Mouse (Mus musculus) hindbrain, embryonic 12.5 days (tissue): ENCODE measurements at regions not wholly inside any gene's neighbourhood (a gene's known extent, or its start where the extent isn't known, plus 50 kb on each side); places are given as distances from the start of the nearest gene placed in this dataset.

Experiments
- ATAC-seq: fragments of 200-750 bp; cut with Nextera tagmentation; 2 replicates; pipeline ENCODE4 v1.8.0; 2017; ENCODE audit warnings: moderate TSS enrichment; ENCODE audit not compliant: low FRiP score
- H3K27ac ChIP-seq: fragments of 300-500 bp; sonication (generic); 2 replicates; pipeline ENCODE4 v1.5.1; 2016; ENCODE audit warnings: mild to moderate bottlenecking
- H3K27me3 ChIP-seq: fragments of 300-500 bp; sonication (generic); 2 replicates; pipeline ENCODE4 v1.6.1; 2016; ENCODE audit warnings: mild to moderate bottlenecking
- H3K36me3 ChIP-seq: fragments of 300-500 bp; sonication (generic); 2 replicates; pipeline ENCODE4 v1.6.1; 2016; ENCODE audit warnings: mild to moderate bottlenecking
- H3K4me1 ChIP-seq: fragments of 300-500 bp; sonication (generic); 2 replicates; pipeline ENCODE4 v1.6.1; 2016
- H3K4me2 ChIP-seq: fragments of 300-500 bp; sonication (generic); replicated peaks from 2 replicates; pipeline ENCODE4 v1.6.1; 2016; ENCODE audit warnings: mild to moderate bottlenecking
- H3K4me3 ChIP-seq: fragments of 300-500 bp; sonication (generic); 2 replicates; pipeline ENCODE4 v1.5.1; 2016; ENCODE audit warnings: mild to moderate bottlenecking
- H3K9ac ChIP-seq: fragments of 300-500 bp; sonication (generic); 2 replicates; pipeline ENCODE4 v1.6.1; 2016; ENCODE audit warnings: mild to moderate bottlenecking, moderate library complexity
- H3K9me3 ChIP-seq: fragments of 300-500 bp; sonication (generic); replicated peaks from 2 replicates; pipeline ENCODE4 v1.6.1; 2016; ENCODE audit warnings: mild to moderate bottlenecking
- WGBS: fragments of 180-500 bp; shearing (Covaris S2); methylation state at CpG from one replicate; pipeline ENCODE4 v1.1.7; 2016; 5-methylcytosine and 5-hydroxymethylcytosine counted together

GRCm38 (mm10) chr8:87270525-87271187, 201.8 kb downstream of the Cbln1 start:
- WGBS: 71% methylated on average over 3 of the region's 3 CpGs
- Histone ChIP-seq H3K4me1 (0 out of 2 replicates have a peak, but pooled peaks cover 3% of the 10 kb centered on the region), H3K9ac (no peak overlapping the region), H3K9me3 (no peaks in the 10 kb centered on the region), H3K27ac (peak overlapping the region; percentile 48), H3K4me3 (no peak overlapping the region), H3K27me3 (no peaks in the 10 kb centered on the region), H3K4me2 (no peak overlapping the region), H3K36me3 (no peaks in the 10 kb centered on the region)
- peak; percentile 80 for ATAC-seq

- H3K27me3 ChIP-seq: no peaks in the 10 kb centered on the region
- no peak for ATAC-seq
- no peaks in the 10 kb centered on the region for H3K36me3 ChIP-seq
- H3K9me3 ChIP-seq: no peaks in the 10 kb centered on the region
- H3K27ac ChIP-seq: no peak overlapping the region
- H3K9ac ChIP-seq: no peak overlapping the region
- H3K4me1 ChIP-seq: 0 out of 2 replicates have a peak, but pooled peaks cover 3% of the 10 kb centered on the region
- no peak overlapping the region for H3K4me2 ChIP-seq
- no peak overlapping the region for H3K4me3 ChIP-seq
Measured at GRCm38 (mm10) chr8:87268159-87268558, 204.2 kb downstream of the Cbln1 start.

GRCm38 (mm10) chr8:87264999-87265398, 207.4 kb downstream of the Cbln1 start:
- H3K27ac ChIP-seq: no peak overlapping the region
- H3K9me3 ChIP-seq: no peaks in the 10 kb centered on the region
- H3K4me1 ChIP-seq: no peaks in the 10 kb centered on the region
- H3K27me3 ChIP-seq: no peaks in the 10 kb centered on the region
- no peak overlapping the region for H3K4me3 ChIP-seq
- no peaks in the 10 kb centered on the region for H3K36me3 ChIP-seq
- no peak overlapping the region for H3K9ac ChIP-seq
- ATAC-seq: no peak
- no peak overlapping the region for H3K4me2 ChIP-seq
- 27% methylated on average over 2 of the region's 2 CpGs for WGBS

- Histone ChIP-seq H3K9me3 (no peaks in the 10 kb centered on the region), H3K4me1 (no peaks in the 10 kb centered on the region), H3K27me3 (no peaks in the 10 kb centered on the region), H3K4me2 (no peak overlapping the region), H3K36me3 (no peaks in the 10 kb centered on the region), H3K27ac (no peak overlapping the region), H3K9ac (no peak overlapping the region), H3K4me3 (no peak overlapping the region)
- no peak for ATAC-seq
- WGBS: 84% methylated on average over 2 of the region's 2 CpGs
Measured at GRCm38 (mm10) chr8:87260305-87260704, 212.1 kb downstream of the Cbln1 start.

- H3K27ac ChIP-seq: no peak overlapping the region
- H3K4me3 ChIP-seq: no peak overlapping the region
- H3K27me3 ChIP-seq: no peaks in the 10 kb centered on the region; the same call in none of the 2 replicates
- ATAC-seq: no peak
- 87% methylated on average over 2 of the region's 2 CpGs for WGBS
- no peaks in the 10 kb centered on the region for H3K9me3 ChIP-seq
- no peak overlapping the region for H3K4me2 ChIP-seq
- no peaks in the 10 kb centered on the region for H3K36me3 ChIP-seq
- H3K4me1 ChIP-seq: no peaks in the 10 kb centered on the region
- H3K9ac ChIP-seq: no peak overlapping the region
Measured at GRCm38 (mm10) chr8:87242681-87243080, 229.7 kb downstream of the Cbln1 start.

GRCm38 (mm10) chr8:87237181-87237580, 235.2 kb downstream of the Cbln1 start:
- Histone ChIP-seq H3K9me3 (no peaks in the 10 kb centered on the region), H3K4me1 (peaks cover 37% of the 10 kb centered on the region), H3K36me3 (no peaks in the 10 kb centered on the region), H3K4me3 (no peak overlapping the region), H3K4me2 (no peak overlapping the region), H3K9ac (no peak overlapping the region), H3K27ac (no peak overlapping the region), H3K27me3 (no peaks in the 10 kb centered on the region; the same call in none of the 2 replicates)
- no peak for ATAC-seq
- WGBS: 44% methylated on average over 7 of the region's 7 CpGs

GRCm38 (mm10) chr8:87236438-87236837, 236.0 kb downstream of the Cbln1 start:
- no peaks in the 10 kb centered on the region; the same call in none of the 2 replicates for H3K27me3 ChIP-seq
- no peak for ATAC-seq
- H3K4me1 ChIP-seq: peaks cover 41% of the 10 kb centered on the region
- no peaks in the 10 kb centered on the region for H3K9me3 ChIP-seq
- 0 out of 2 replicates have a peak overlapping the region, but pooled peaks have one; percentile 36 for H3K27ac ChIP-seq
- WGBS: 82% methylated on average over 11 of the region's 11 CpGs
- H3K9ac ChIP-seq: no peak overlapping the region
- no peak overlapping the region for H3K4me2 ChIP-seq
- no peak overlapping the region for H3K4me3 ChIP-seq
- no peaks in the 10 kb centered on the region for H3K36me3 ChIP-seq

GRCm38 (mm10) chr8:87235341-87236075, 236.9 kb downstream of the Cbln1 start:
- peak; percentile 58 for ATAC-seq
- Histone ChIP-seq H3K4me1 (peaks cover 51% of the 10 kb centered on the region), H3K27me3 (peaks cover 4% of the 10 kb centered on the region), H3K4me2 (peak overlapping the region; percentile 41), H3K9me3 (no peaks in the 10 kb centered on the region), H3K36me3 (no peaks in the 10 kb centered on the region), H3K4me3 (peak overlapping the region; percentile 10; the same call in 1 of the 2 replicates), H3K27ac (peak overlapping the region; percentile 64), H3K9ac (no peak overlapping the region)
- WGBS: 41% methylated on average over 18 of the region's 18 CpGs

- Histone ChIP-seq H3K4me3 (no peak overlapping the region), H3K9me3 (no peaks in the 10 kb centered on the region), H3K36me3 (no peaks in the 10 kb centered on the region), H3K4me1 (peaks cover 55% of the 10 kb centered on the region), H3K9ac (no peak overlapping the region; the same call in 1 of the 2 replicates), H3K27me3 (peaks cover 9% of the 10 kb centered on the region), H3K4me2 (no peak overlapping the region), H3K27ac (peak overlapping the region; percentile 3; the same call in 1 of the 2 replicates)
- 40% methylated on average over 5 of the region's 5 CpGs for WGBS
- no peak; the same call in 1 of the 2 replicates for ATAC-seq
Measured at GRCm38 (mm10) chr8:87234336-87234735, 238.1 kb downstream of the Cbln1 start.

GRCm38 (mm10) chr8:87233805-87234331, 238.5 kb downstream of the Cbln1 start:
- H3K27me3 ChIP-seq: peaks cover 14% of the 10 kb centered on the region
- no peak overlapping the region for H3K4me3 ChIP-seq
- H3K9me3 ChIP-seq: no peaks in the 10 kb centered on the region
- no peaks in the 10 kb centered on the region for H3K36me3 ChIP-seq
- peaks cover 55% of the 10 kb centered on the region for H3K4me1 ChIP-seq
- ATAC-seq: peak; percentile 57; the same call in 1 of the 2 replicates
- peak overlapping the region; percentile 3 for H3K27ac ChIP-seq
- peak overlapping the region; percentile 5 for H3K4me2 ChIP-seq
- no peak overlapping the region for H3K9ac ChIP-seq
- WGBS: 29% methylated on average over 10 of the region's 10 CpGs

- H3K9ac ChIP-seq: no peak overlapping the region
- ATAC-seq: peak; percentile 36; the same call in 1 of the 2 replicates
- H3K4me3 ChIP-seq: no peak overlapping the region
- H3K9me3 ChIP-seq: no peaks in the 10 kb centered on the region
- no peak overlapping the region for H3K27ac ChIP-seq
- WGBS: 17% methylated on average over 4 of the region's 4 CpGs
- peaks cover 55% of the 10 kb centered on the region for H3K4me1 ChIP-seq
- no peak overlapping the region for H3K4me2 ChIP-seq
- H3K27me3 ChIP-seq: peaks cover 18% of the 10 kb centered on the region
- no peaks in the 10 kb centered on the region for H3K36me3 ChIP-seq
Measured at GRCm38 (mm10) chr8:87231762-87232161, 240.6 kb downstream of the Cbln1 start.

GRCm38 (mm10) chr8:87230096-87230495, 242.3 kb downstream of the Cbln1 start:
- ATAC-seq: no peak
- peaks cover 39% of the 10 kb centered on the region for H3K4me1 ChIP-seq
- no peak overlapping the region for H3K9ac ChIP-seq
- H3K36me3 ChIP-seq: no peaks in the 10 kb centered on the region
- no peaks in the 10 kb centered on the region for H3K9me3 ChIP-seq
- no peak overlapping the region for H3K4me3 ChIP-seq
- WGBS: 86% methylated on average over 4 of the region's 4 CpGs
- H3K27ac ChIP-seq: no peak overlapping the region
- no peak overlapping the region for H3K4me2 ChIP-seq
- peaks cover 18% of the 10 kb centered on the region for H3K27me3 ChIP-seq
